Mouse (Mus musculus) bone marrow macrophage, adult 2 months (primary cell): Measurements from ENCODE around the gene Prkce.

ENCODE experiments used
- CTCF ChIP-seq: IDR thresholded peaks from 2 replicates; pipeline ENCODE4 v1.5.1; 2012; ENCODE audit warnings: low read depth, mild to moderate bottlenecking, low read length, moderate library complexity
- POLR2A ChIP-seq: IDR thresholded peaks from 2 replicates; pipeline ENCODE4 v1.6.1; 2012; ENCODE audit warnings: mild to moderate bottlenecking, low read depth, low read length, borderline replicate concordance

GRCm38 (mm10) chr17:86601901-86602300, 434.3 kb downstream of the Prkce start:
- no peak for TF ChIP-seq CTCF
- TF ChIP-seq POLR2A = no peak
